Comparison of ENCODE assay signal across 9 mouse cellular contexts in genomic region chr4:55531856-55532406, GRCm38 (mm10). TPM values are rescaled to one million over a fixed set of nuclear protein-coding genes. Genes with fewer than 3 reads are reported as not detected.
DNase-seq lines count a peak whose midpoint lies in the region; ATAC-seq and TF ChIP-seq lines count a peak whose summit lies in the region.
"Had no signal": no experiment of that assay in that cellular context is flagged by ENCODE, and none has a peak within 500 bp of the region (broad histone marks: within the 10 kb centered on the region; RNA-seq: fewer than 3 reads in every experiment).

No protein-coding gene starts in this region.

- peaks cover 9% of the 10 kb centered on the region; the same call in 1 of the 2 replicates for H3K4me1 ChIP-seq in heart, embryonic 16.5 days (ENCODE audit: control insufficient read depth, insufficient read depth, low read length)
- H3K4me1 ChIP-seq in hindbrain, embryonic 16.5 days (ENCODE audit: control insufficient read depth, insufficient read depth, low read depth, low read length), result peaks cover 21% of the 10 kb centered on the region
- H3K4me1 ChIP-seq in midbrain, embryonic 14.5 days (ENCODE audit: control insufficient read depth, insufficient read depth, low read length), result peaks cover 29% of the 10 kb centered on the region

- TF ChIP-seq POLR2A in brain, embryonic 14.5 days (IDR thresholded peaks at IDR 0.05; ENCODE audit: borderline replicate concordance, extremely low read depth, insufficient read depth, insufficient read length, poor library complexity, severe bottlenecking), result 0 out of 2 replicates have a peak, but pooled peaks have one; percentile 15

- H3K4me2 ChIP-seq in heart, embryonic 16.5 days (ENCODE audit: low read depth, low read length), result peak overlapping the region; percentile 84
- peak overlapping the region; percentile 97 for H3K4me2 ChIP-seq in hindbrain, embryonic 16.5 days (ENCODE audit: low read length)
- peak overlapping the region; percentile 96 for H3K4me2 ChIP-seq in midbrain, embryonic 14.5 days (ENCODE audit: low read length)

- peak overlapping the region; percentile 61 for H3K27ac ChIP-seq in heart, embryonic 16.5 days (ENCODE audit: low read length)
- H3K27ac ChIP-seq in hindbrain, embryonic 16.5 days (ENCODE audit: low read depth, low read length), result peak overlapping the region; percentile 44; the same call in 1 of the 2 replicates
- H3K27ac ChIP-seq in midbrain, embryonic 14.5 days (replicated peaks; ENCODE audit: low read depth, low read length), result no peak overlapping the region

- peak overlapping the region; percentile 72 for H3K9ac ChIP-seq in heart, embryonic 16.5 days (ENCODE audit: low read length)
- H3K9ac ChIP-seq in hindbrain, embryonic 16.5 days (ENCODE audit: low read depth, low read length), result peak overlapping the region; percentile 84
- H3K9ac ChIP-seq in midbrain, embryonic 14.5 days (replicated peaks; ENCODE audit: low read length), result peak overlapping the region; percentile 69; the same call in 1 of the 2 replicates

- H3K36me3 ChIP-seq in heart, embryonic 16.5 days (ENCODE audit: control insufficient read depth, insufficient read depth), result no peaks in the 10 kb centered on the region
- no peaks in the 10 kb centered on the region for H3K36me3 ChIP-seq in hindbrain, embryonic 16.5 days (ENCODE audit: control insufficient read depth, insufficient read depth, low read length)
- no peaks in the 10 kb centered on the region for H3K36me3 ChIP-seq in midbrain, embryonic 14.5 days (ENCODE audit: control insufficient read depth, insufficient read depth, low read length)

- under 1% methylated on average over 29 of the region's 42 CpGs for WGBS in heart, embryonic 16.5 days
- WGBS in hindbrain, embryonic 16.5 days, result under 1% methylated on average over 28 of the region's 42 CpGs
- WGBS in midbrain, embryonic 14.5 days, result under 1% methylated on average over 36 of the region's 42 CpGs

- peak overlapping the region; percentile 67 for H3K4me3 ChIP-seq in heart, embryonic 16.5 days (ENCODE audit: low read length)
- peak overlapping the region; percentile 66 for H3K4me3 ChIP-seq in hindbrain, embryonic 16.5 days (ENCODE audit: low read length)
- H3K4me3 ChIP-seq in midbrain, embryonic 14.5 days (replicated peaks; ENCODE audit: low read depth, low read length), result peak overlapping the region; percentile 59

- no peak for DNase-seq in heart, postnatal 10 days
- peak; percentile 17 for DNase-seq in brain, embryonic 14.5 days (ENCODE audit: low read depth)
- no peak for DNase-seq in midbrain, embryonic 14.5 days
- no peak for DNase-seq in frontal cortex, postnatal 25 days (ENCODE audit: low spot score in 2 of 2)
- DNase-seq in gastrocnemius, postnatal 10 days, result no peak
- no peak for DNase-seq in gastrocnemius, postnatal 25 days

- ATAC-seq in heart, embryonic 16.5 days (replicated peaks; ENCODE audit: extremely low read depth, insufficient read depth, low FRiP score), result peak; percentile 19; the same call in 1 of the 2 replicates
- peak; percentile 29; the same call in 1 of the 2 replicates for ATAC-seq in hindbrain, embryonic 16.5 days
- ATAC-seq in midbrain, embryonic 14.5 days (ENCODE audit: low FRiP score, low TSS enrichment), result peak; percentile 35; the same call in 1 of the 2 replicates

- TF ChIP-seq CTCF in brain, embryonic 14.5 days (IDR thresholded peaks at IDR 0.05; ENCODE audit: borderline replicate concordance, extremely low read depth, insufficient read depth, insufficient read length), result no peak

- H3K27me3 ChIP-seq in heart, embryonic 16.5 days (ENCODE audit: control insufficient read depth, insufficient read depth, low read length), result no peaks in the 10 kb centered on the region
- H3K27me3 ChIP-seq in hindbrain, embryonic 16.5 days (replicated peaks; ENCODE audit: control insufficient read depth, insufficient read depth, low read length), result peaks cover 13% of the 10 kb centered on the region
- H3K27me3 ChIP-seq in midbrain, embryonic 14.5 days (ENCODE audit: control insufficient read depth, insufficient read depth, low read length), result peaks cover 38% of the 10 kb centered on the region

- no peaks in the 10 kb centered on the region for H3K9me3 ChIP-seq in heart, embryonic 16.5 days (replicated peaks; ENCODE audit: control insufficient read depth, low read length)
- H3K9me3 ChIP-seq in hindbrain, embryonic 16.5 days (ENCODE audit: control insufficient read depth, low read length), result no peaks in the 10 kb centered on the region
- H3K9me3 ChIP-seq in midbrain, embryonic 14.5 days (ENCODE audit: control insufficient read depth, low read length), result no peaks in the 10 kb centered on the region

- intact Hi-C loops in heart, postnatal 10 days (cut with DNase I), result loop anchor here (5.0 kb wide), 3 partner anchors 470 to 690 kb away; no protein-coding TSS in a partner anchor

RNA-seq across cellular contexts. Expression of gene Klf4, which starts 0.3 kb away (rescaled TPM):
- 4.7 and 5.7 TPM in 2 replicates for polyA plus RNA-seq in heart, embryonic 16.5 days (2015; fragmentation: Nextera tagmentation; extraction: Ambion mirVana)
- 10 to 100 TPM; 42.1 to 61.1 TPM for total RNA-seq in heart, postnatal 10 days (2021)
- 4.6 and 7.5 TPM in 2 replicates for polyA plus RNA-seq in brain, embryonic 14.5 days (2012; rRNA removed)
- 2.7 and 3.4 TPM in 2 replicates for polyA plus RNA-seq in hindbrain, embryonic 16.5 days (2015; fragmentation: Nextera tagmentation; extraction: Ambion mirVana)
- polyA plus RNA-seq in midbrain, embryonic 14.5 days (2014; fragmentation: Nextera tagmentation; extraction: Ambion mirVana), result 1.4 and 2.2 TPM in 2 replicates
- 10 to 100 TPM; 19.3 to 21.8 TPM for total RNA-seq in gastrocnemius, postnatal 10 days (2021)
- total RNA-seq in gastrocnemius, postnatal 25 days (2021), result 10 to 100 TPM; 11.6 to 17.0 TPM
- total RNA-seq: MEL had no signal
